Mouse (Mus musculus): ENCODE data around the gene Acap2.

Gene Acap2

DNA sequence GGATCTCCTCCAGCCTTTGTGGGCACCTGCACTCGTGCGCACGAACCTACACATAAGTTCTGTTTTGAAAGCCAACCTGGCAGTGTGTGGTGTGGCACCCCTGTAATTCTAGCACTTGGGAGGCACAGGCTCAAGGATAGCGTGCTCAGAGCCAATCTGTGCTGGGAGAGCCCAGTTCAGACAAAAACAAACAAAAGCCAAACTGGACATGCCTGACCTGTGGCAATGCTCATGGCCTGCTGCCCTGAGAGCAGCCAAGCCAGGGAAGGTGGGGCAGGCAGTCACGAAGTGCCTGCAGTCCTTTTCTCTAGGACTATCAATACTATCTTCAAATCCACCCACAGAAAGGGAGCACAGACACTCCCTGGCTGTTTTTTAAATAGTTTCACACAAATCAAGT is 157.9 kb downstream of the Acap2 start:
- no peak for DNase-seq
